Mouse (Mus musculus) splenic B cell, adult 2 months (primary cell): ENCODE data around the gene Olfr1156.

ENCODE experiments used
- DNase-seq: peaks from one replicate; pipeline ENCODE4 v3.0.0-alpha.2; 2011; ENCODE audit warnings: low read depth, low spot score
- H3K27me3 ChIP-seq: 2 replicates; pipeline ENCODE4 v1.6.1; 2012; ENCODE audit warnings: mild to moderate bottlenecking, low read length, moderate library complexity, mixed read lengths; ENCODE audit not compliant: control insufficient read depth, poor library complexity, insufficient read depth, severe bottlenecking
- H3K36me3 ChIP-seq: 2 replicates; pipeline ENCODE4 v1.6.1; 2012; ENCODE audit warnings: mild to moderate bottlenecking, low read length, moderate library complexity, mixed read lengths; ENCODE audit not compliant: control insufficient read depth, poor library complexity, insufficient read depth, severe bottlenecking

Olfr1156 gene

DNA sequence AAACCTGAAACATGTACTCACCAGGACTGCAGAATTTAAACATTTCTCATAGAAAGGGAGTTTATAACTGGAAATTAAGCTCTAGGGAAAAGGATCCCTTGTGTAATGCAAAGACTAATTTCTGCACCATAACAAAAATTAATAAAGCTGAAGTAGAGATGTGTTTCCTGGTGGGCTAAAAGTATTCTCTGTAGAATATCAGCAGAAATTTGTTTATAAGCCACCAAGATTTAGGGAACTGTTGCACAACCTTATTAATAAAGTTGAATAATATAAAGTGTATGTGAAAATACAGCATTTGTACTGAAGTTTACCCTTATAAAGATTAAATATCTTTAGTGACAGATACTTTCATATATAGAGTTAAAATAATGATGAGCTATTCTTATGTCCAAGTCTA, at the start of gene Olfr1156:
Olfr1156 (minus strand) TSS at position 101 of the 400 bp plus-strand sequence.
- no peaks in the 10 kb centered on the region for H3K27me3 ChIP-seq
- DNase-seq = no peak

DNA sequence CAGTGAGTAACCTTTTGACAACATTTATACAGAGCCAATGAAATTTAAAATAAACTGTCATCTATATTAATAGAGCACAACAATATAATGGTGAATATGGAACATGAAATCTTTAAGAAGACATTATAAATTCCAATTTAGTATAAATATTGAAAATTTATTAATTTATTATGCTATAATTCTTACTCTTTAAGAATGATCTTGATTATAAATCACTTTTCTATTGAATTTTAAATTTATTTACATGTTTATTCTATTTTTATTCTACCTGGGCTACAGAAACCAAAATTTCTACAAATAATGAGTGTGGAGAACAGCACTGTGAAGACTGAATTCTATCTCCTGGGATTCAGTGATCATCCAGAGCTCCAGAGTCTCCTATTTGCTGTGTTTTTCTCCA, 36.9 kb upstream of the Olfr1156 start, which contains the start of gene Olfr1158:
Olfr1158 (plus strand) TSS at position 301 of the 400 bp plus-strand sequence.
- H3K36me3 ChIP-seq = no peaks in the 10 kb centered on the region
- DNase-seq = no peak

More for the DNA sequence above, at the start of gene Olfr1156:
- no peaks in the 10 kb centered on the region for H3K36me3 ChIP-seq

DNA sequence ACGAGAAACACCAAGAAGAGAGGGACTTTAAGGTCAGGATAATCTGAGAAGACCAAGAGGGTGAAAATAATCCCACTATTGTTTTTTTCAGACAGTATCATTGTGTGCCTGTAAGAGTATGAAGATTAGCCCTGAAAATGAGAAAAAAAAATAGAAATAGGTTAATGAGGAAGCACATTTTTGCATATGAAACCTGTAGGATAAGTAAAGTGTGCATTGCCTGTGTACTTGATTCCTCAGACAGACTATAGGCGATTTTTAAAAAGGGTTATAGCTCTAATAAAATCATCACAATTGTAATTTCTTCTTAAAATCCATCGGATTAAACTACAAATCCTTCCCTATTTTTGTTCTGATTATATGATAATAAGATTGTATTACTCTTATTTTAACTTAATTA, 21.7 kb upstream of the Olfr1156 start, which contains the start of gene Olfr74:
Olfr74 (minus strand) TSS at position 101 of the 400 bp plus-strand sequence.
- no peak for DNase-seq
- no peaks in the 10 kb centered on the region for H3K36me3 ChIP-seq
- H3K27me3 ChIP-seq = no peaks in the 10 kb centered on the region

More for the DNA sequence above, 36.9 kb upstream of the Olfr1156 start, which contains the start of gene Olfr1158:
- no peaks in the 10 kb centered on the region for H3K27me3 ChIP-seq

DNA sequence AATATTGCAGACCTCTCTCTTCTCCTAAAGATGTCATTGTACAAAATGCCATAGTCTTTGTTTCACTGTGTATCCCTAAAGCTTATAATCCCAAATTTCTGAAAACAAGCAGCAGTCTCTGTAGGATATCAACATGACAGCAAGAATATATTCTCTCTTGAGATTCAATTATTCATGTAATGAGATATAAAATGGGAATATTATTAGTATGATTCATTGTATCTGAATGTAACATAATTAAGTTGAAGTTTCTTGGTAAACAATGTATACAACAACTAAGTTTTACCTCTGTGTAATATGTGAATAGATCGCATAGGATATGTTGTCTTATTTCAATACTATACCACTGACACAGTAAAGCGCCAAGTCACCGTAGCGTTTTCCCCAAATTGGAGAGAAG, 15.3 kb upstream of the Olfr1156 start, which contains the start of gene Olfr1157:
Olfr1157 (minus strand) TSS at position 101 of the 400 bp plus-strand sequence.
- Histone ChIP-seq H3K27me3 (no peaks in the 10 kb centered on the region), H3K36me3 (no peaks in the 10 kb centered on the region)
- no peak for DNase-seq

DNA sequence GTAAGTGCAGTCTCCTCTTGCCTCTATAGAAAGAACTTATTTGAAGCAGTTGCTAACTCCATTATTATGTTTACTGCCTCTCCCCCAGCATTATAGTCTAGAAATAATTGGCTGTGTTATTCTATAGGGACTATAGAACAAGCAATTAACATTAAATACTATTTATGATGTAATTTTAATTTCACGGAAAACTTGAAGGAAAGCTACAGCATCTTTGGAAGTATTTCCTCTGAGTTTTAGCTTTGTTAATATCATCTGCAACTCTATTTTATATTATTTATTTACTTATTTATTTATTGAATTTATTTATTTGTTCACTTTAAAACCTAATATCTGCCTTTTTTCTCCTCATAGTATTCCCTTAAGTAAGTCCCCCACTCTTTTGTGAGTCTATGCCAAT, 7.9 kb downstream of the Olfr1156 start, which contains the start of gene Olfr1155:
Olfr1155 (minus strand) TSS at position 101 of the 400 bp plus-strand sequence.
- DNase-seq = no peak

DNA sequence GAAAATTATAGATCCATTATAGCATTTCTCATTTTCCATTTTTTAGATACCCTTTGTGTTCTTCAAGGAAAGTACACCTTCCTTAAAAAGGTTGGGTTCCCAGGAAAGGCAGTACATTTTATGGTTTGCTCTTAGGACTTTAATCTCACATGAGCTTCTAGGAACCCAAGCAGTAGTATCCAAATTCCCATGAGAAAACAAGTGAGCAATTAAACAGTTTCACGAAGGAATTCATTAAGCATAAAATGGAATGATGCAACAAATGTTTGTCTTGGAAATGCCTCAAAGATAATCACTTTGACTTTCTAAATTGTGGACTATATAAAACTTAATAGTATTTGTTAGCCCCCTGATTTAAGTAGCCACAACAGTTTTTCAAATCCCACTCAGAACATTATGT, 47.8 kb downstream of the Olfr1156 start, which contains the start of gene Olfr1154:
Olfr1154 (minus strand) TSS at position 101 of the 400 bp plus-strand sequence.
- no peak for DNase-seq
- Histone ChIP-seq H3K36me3 (no peaks in the 10 kb centered on the region), H3K27me3 (no peaks in the 10 kb centered on the region)

More for the DNA sequence above, 7.9 kb downstream of the Olfr1156 start, which contains the start of gene Olfr1155:
- Histone ChIP-seq H3K27me3 (no peaks in the 10 kb centered on the region), H3K36me3 (no peaks in the 10 kb centered on the region)
